Mouse (Mus musculus) C2C12 (cell line): Measurements from ENCODE around the gene C9orf72.

Experiments used
- CEBPB ChIP-seq: IDR thresholded peaks from one replicate; pipeline ENCODE4 v1.6.1; 2011; ENCODE audit warnings: low read depth, mild to moderate bottlenecking, control low read depth, moderate library complexity
- CTCF ChIP-seq: IDR thresholded peaks from one replicate; pipeline ENCODE4 v1.5.1; 2011; ENCODE audit not compliant: control insufficient read depth, insufficient read depth, insufficient read length

GRCm38 (mm10) chr4:35204659-35205058, 21.3 kb downstream of the C9orf72 start:
- TF ChIP-seq CTCF, result no peak
- TF ChIP-seq CEBPB, result no peak
